Mouse (Mus musculus) thymus, postnatal 0 days (tissue): ENCODE results near the gene Eif2ak3. TPM values are rescaled to one million over a fixed set of nuclear protein-coding genes. Genes with fewer than 3 reads are reported as not detected.
"Not testable (repeated sequence)": the region's sequence is repeated elsewhere in the genome, so short reads cannot be mapped to it uniquely, and the experiment has no call there.

Experiments used
- DNase-seq: peaks from one replicate; pipeline ENCODE4 v3.0.0-alpha.2; 2015; ENCODE audit warnings: low spot score
- polyA plus RNA-seq: library from polyadenylated mRNA; unstranded; fragments of >200 nt; fragmentation: Nextera tagmentation; extraction: Ambion mirVana; gene quantifications from 2 replicates; pipeline ENCODE4 v1.2.1, GENCODE M21; 2015

Gene Eif2ak3
- 17.4 and 18.0 TPM in 2 replicates for polyA plus RNA-seq

- peak; percentile 99 for DNase-seq
Measured at GRCm38 (mm10) chr6:70844002-70844804, at the start of gene Eif2ak3. Gene Eif2ak3, plus strand, starts transcription at chr6:70844515.

GRCm38 (mm10) chr6:70796940-70797339, 47.4 kb upstream of the Eif2ak3 start:
- no peak for DNase-seq

DNA sequence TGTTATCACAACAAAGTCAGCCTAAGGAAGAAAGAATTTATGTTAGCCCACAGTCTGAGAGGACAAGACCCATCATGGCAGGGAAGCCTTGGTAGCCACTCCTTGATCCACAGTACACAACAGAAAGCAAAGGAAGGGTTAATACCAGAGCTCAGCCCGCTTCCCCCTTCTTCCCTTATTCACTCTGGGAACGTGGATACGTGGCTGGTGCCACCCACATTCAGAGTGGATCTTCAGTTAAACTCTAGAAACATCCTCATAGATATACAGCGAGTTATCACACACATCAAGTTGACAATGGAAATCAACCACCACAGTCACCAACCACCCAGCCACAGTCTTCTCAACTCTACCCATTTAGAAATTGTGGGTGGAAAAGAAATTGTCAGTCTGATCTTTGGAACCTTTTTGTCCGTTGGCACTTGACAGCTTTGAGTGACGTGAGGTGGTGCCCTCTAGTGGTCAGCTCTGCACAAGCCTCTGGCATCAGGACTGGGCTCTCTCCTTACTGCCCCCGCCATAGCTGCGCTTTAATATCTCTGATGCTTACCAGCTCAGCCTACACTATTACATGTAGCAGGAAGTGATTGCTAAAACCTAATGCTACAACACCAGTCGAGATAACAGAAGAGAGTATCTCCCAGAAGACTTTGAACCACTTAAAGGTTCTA, 46.6 kb upstream of the Eif2ak3 start:
- DNase-seq: peak; percentile 80

GRCm38 (mm10) chr6:70804632-70805031, 39.7 kb upstream of the Eif2ak3 start:
- peak; percentile 74 for DNase-seq

DNA sequence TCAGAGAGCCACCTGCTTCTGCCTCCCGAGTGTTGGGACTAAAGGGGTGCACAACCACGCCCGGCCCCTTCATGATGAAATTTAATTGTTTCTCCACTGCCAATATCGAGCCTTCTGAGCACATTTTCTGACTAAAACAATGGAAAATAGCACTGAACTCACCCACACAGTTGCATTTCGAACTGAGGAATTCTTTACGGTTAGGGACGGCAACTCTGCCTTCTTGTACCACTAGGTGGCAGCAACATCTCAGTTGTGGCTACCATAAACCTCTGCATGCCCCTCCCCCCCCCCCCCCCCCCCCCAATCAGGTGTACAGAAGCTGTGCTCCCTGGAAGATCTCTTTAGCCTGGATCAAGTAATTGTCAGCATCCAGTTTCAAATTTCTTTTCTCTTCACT, 39.0 kb upstream of the Eif2ak3 start:
- peak; percentile 79 for DNase-seq

DNA sequence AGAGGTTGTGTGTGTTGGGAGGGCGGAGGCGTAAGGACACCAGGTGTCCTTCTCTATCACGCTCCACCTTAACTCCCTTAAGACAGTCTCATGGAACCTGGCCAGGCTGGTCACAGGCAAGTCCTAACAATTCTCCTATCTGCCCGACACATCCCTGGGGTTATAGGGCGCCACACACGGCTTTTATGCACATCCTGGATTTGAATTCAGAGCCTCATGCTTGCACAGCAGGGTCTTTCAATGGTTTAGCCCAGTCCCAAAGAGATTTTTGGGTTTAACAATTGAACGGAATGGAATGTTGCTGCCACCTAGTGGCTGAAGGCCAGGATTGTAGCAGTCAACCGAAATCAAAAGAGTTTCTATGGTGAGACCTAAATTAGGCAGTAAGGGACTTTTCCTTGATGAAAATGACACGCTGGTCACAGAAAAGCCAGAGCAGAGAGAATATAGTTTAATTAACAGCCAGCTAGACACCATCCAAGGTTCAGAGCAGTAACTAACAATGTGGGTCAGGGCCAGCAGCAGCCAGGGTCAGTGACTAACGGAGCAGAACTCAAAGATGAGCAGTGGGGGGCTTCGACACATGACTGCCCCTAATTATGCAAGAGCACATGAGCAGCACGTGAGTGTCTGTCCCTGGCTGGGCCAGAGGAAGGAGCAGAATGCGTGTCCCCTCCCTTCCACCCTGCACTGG, 38.3 kb upstream of the Eif2ak3 start:
- peak; percentile 83 for DNase-seq

- no peak for DNase-seq
Measured at GRCm38 (mm10) chr6:70806514-70806912, 37.8 kb upstream of the Eif2ak3 start.

DNA sequence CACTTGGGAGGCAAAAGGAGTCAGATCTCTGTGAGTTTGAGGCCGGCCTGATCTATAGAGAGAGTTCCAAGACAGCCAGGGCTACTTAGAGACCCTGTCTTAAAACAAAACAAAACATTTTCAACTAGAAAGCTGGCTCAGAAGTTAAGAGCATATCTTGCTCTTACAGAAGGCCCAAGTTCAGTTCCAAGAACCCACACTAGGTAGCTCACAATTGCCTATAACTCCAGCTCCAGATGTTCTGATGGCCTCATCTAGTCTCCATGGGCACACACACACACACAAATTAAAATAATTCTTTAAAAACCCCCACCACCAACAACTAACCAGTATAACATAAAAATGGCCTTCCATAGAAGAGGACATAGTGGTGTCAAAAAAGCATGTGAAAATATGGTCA, 33.8 kb upstream of the Eif2ak3 start:
- DNase-seq: no peak

- peak; percentile 86 for DNase-seq
Measured at GRCm38 (mm10) chr6:70811557-70812525, 32.5 kb upstream of the Eif2ak3 start.

GRCm38 (mm10) chr6:70812526-70812895, 31.8 kb upstream of the Eif2ak3 start:
- peak; percentile 59 for DNase-seq

- peak; percentile 78 for DNase-seq
Measured at GRCm38 (mm10) chr6:70813921-70814628, 30.2 kb upstream of the Eif2ak3 start.

- DNase-seq: no peak
Measured at GRCm38 (mm10) chr6:70814629-70814950, 29.7 kb upstream of the Eif2ak3 start.

GRCm38 (mm10) chr6:70815471-70815870, 28.8 kb upstream of the Eif2ak3 start:
- peak; percentile 73 for DNase-seq

DNA sequence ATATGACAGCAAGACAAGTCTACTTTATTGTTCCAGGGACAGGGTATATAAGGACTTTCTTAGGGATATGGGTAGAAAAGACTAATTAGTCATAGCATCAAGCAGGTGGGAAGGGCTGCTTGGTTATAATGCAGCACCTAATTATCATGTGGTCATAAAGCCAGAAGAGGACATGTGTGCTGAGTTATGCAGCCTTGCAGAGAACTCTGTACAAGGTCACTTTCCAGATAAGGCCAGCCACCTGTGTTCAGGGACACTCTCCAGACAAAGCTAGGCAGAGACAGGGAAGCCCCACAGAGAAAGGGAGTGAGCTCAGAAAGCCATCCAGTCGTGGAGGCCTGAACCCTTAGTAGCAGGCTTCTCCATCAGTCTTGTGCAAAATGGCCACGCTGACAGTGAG, 22.7 kb upstream of the Eif2ak3 start:
- DNase-seq: no peak

- peak; percentile 58 for DNase-seq
Measured at GRCm38 (mm10) chr6:70822386-70822910, 21.9 kb upstream of the Eif2ak3 start.

DNA sequence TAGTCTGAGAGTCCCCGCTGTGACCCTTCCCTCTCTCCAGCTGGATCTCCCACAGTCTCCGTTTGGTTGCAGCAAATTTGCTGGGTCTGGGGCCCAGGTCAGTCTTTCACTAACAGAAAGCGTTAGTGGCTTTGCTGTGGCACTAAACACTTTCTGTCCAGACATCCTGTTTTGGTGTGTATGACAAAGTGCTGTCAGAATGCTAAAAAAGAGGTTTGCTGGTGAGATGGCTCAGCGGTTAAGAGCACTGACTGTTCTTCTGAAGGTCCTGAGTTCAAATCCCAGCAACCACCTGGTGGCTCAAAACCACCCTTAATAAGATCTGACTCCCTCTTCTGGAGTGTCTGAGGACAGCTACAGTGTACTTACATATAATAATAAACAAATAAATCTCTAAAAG, 21.0 kb upstream of the Eif2ak3 start:
- DNase-seq: not testable (repeated sequence)

- DNase-seq: peak; percentile 85
Measured at GRCm38 (mm10) chr6:70824085-70824986, 20.0 kb upstream of the Eif2ak3 start.

GRCm38 (mm10) chr6:70824987-70825337, 19.4 kb upstream of the Eif2ak3 start:
- DNase-seq: peak; percentile 92

DNA sequence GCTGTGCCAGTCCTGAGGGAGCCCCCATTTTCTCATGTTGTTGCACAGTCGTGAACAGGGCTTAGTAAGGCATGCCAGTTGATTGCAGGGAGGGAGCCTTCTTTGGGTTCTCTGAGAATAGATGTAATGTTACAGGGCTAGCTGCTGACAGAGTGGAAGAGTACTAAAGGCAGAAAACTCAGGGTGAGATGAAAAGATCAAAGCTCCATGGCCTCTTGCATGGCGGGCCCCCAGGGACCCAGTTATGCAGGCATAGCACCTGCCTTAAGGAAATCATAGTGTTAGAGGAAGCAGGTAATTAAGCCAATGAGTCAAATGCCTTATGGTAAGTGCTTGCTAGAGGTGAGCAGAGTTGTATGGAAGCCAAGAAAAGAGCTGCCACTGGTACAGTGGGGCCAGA, 14.9 kb upstream of the Eif2ak3 start:
- peak; percentile 59 for DNase-seq
